Mouse (Mus musculus) retina, adult 2 months (tissue): ENCODE data around the gene Pdzd3.

Source experiments
- DNase-seq: peaks from one replicate; pipeline ENCODE4 v3.0.0-alpha.2; 2012; ENCODE audit warnings: low read depth, low spot score

The Pdzd3 gene

DNA sequence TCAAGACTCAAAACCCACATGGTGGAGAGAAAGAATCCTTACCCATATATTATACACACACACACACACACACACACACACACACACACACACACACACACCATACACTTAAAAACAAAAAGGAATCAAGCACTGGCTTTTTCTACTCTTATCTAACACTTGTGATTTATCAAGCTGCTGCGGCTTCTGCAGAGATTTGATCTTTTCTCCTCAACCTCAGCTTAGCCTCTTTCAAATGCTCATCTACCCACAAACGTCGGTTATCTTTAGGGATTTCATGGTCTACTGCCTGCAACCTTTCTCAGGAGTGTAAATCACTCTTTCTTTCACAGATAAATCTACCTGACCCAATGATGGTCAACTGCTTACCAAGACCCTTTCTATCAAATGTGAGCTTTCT lies 50.8 kb downstream of the Pdzd3 start:
- DNase-seq, result no peak

DNA sequence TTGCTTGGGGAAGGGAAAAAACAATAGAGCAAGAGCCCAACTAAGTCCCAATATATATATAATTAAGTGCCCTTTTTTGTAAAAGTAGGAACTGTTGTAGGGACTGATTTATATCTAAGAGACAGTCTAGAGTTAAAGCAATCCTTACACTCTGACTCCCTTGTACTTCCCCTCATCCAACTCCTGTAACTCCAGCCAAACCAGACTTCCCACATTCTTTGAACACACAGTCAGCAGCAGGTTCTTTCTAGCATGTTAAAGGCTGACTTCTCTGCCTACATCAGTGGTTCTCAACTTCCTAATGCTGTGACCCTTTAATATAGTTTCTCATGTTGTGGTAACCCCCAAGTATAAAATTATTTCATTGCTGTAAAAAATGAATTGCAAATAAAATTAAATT lies 51.7 kb downstream of the Pdzd3 start:
- DNase-seq, result no peak

DNA sequence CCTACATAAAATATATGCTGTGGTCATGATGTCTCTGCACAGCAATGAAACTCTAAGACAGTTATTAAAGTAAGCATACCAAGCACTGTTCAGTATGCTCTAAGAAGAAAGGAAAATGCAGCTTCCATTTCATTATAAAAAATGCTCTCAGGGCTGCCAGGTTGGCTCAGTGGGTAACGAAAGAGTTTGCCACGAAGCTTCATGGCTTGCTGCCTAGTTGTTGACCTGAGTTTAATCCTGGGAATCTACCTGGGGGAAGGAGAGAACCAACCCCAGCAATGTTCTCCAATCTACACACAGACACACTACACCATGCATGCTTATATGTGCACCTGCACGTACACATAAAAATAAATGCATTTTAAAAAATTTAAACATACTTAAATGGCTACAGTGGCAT lies 52.1 kb downstream of the Pdzd3 start:
- DNase-seq, result no peak
